Mouse (Mus musculus): ENCODE data around the gene Parpbp. TPM values are rescaled to one million over a fixed set of nuclear protein-coding genes. Genes with fewer than 3 reads are reported as not detected.
A peak's percentile ranks its signal among the peaks of the same experiment; 100 is the strongest.

Parpbp gene
- total RNA-seq (2021): under 1 TPM; 0.39 to 0.84 TPM

- intact Hi-C loops (cut with DNase I): no loop called here
- peak; percentile 82 to 84 for DNase-seq (ENCODE audit: low spot score in 2 of 2)
These were observed at the start of gene Parpbp, which contains the start of gene Nup37 for GRCm38 (mm10) chr10:88146707-88147477. Gene Parpbp, minus strand, starts transcription at chr10:88146941. Gene Nup37, plus strand, starts transcription at chr10:88146992.

GRCm38 (mm10) chr10:88167438-88168077 is 20.8 kb upstream of the Parpbp start:
- DNase-seq (ENCODE audit: low spot score in 2 of 2): no peak
- intact Hi-C loops (cut with DNase I): no loop called here

GRCm38 (mm10) chr10:88166158-88166557 is 19.4 kb upstream of the Parpbp start:
- DNase-seq (ENCODE audit: low spot score in 2 of 2): no peak
- intact Hi-C loops (cut with DNase I): no loop called here

- DNase-seq (ENCODE audit: low spot score in 2 of 2): no peak
- intact Hi-C loops (cut with DNase I): no loop called here
These were observed 15.9 kb upstream of the Parpbp start for GRCm38 (mm10) chr10:88162676-88163075.

- no peak for DNase-seq (ENCODE audit: low spot score in 2 of 2)
- intact Hi-C loops (cut with DNase I): no loop called here
These were observed 15.4 kb upstream of the Parpbp start for GRCm38 (mm10) chr10:88162096-88162495.

- intact Hi-C loops (cut with DNase I): no loop called here
- no peak for DNase-seq (ENCODE audit: low spot score in 2 of 2)
These were observed 4.9 kb upstream of the Parpbp start for GRCm38 (mm10) chr10:88151658-88152057.

- intact Hi-C loops (cut with DNase I): no loop called here
- no peak for DNase-seq (ENCODE audit: low spot score in 2 of 2)
These were observed 3.6 kb upstream of the Parpbp start for GRCm38 (mm10) chr10:88150381-88150780.

GRCm38 (mm10) chr10:88146187-88146586 is 554 bp downstream of the Parpbp start:
- intact Hi-C loops (cut with DNase I): no loop called here
- no peak for DNase-seq (ENCODE audit: low spot score in 2 of 2)

- intact Hi-C loops (cut with DNase I): no loop called here
- no peak for DNase-seq (ENCODE audit: low spot score in 2 of 2)
These were observed 11.1 kb downstream of the Parpbp start for GRCm38 (mm10) chr10:88135630-88136029.

GRCm38 (mm10) chr10:88119721-88120120 is 27.0 kb downstream of the Parpbp start:
- no peak for DNase-seq (ENCODE audit: low spot score in 2 of 2)
- intact Hi-C loops (cut with DNase I): loop anchor here (10.0 kb wide), 2 partner anchors 265 to 465 kb away; partner anchors contain the start of gene Igf1

GRCm38 (mm10) chr10:88113290-88113689 is 33.5 kb downstream of the Parpbp start:
- DNase-seq (ENCODE audit: low spot score in 2 of 2): no peak
- intact Hi-C loops (cut with DNase I): loop anchor here (10.0 kb wide), 2 partner anchors 258 to 458 kb away; partner anchors contain the start of gene Igf1

GRCm38 (mm10) chr10:88106169-88106568 is 40.6 kb downstream of the Parpbp start:
- DNase-seq (ENCODE audit: low spot score in 2 of 2): no peak
- intact Hi-C loops (cut with DNase I): no loop called here

GRCm38 (mm10) chr10:88090772-88091171 is 56.0 kb downstream of the Parpbp start, which contains the start of gene Pmch:
Gene Pmch, plus strand, starts transcription at chr10:88091072.
- no peak for DNase-seq (ENCODE audit: low spot score in 2 of 2)
- intact Hi-C loops (cut with DNase I): no loop called here

- no peak for DNase-seq (ENCODE audit: low spot score in 2 of 2)
- intact Hi-C loops (cut with DNase I): no loop called here
These were observed 79.4 kb downstream of the Parpbp start for GRCm38 (mm10) chr10:88067377-88067776.

- no peak for DNase-seq (ENCODE audit: low spot score in 2 of 2)
- intact Hi-C loops (cut with DNase I): no loop called here
These were observed 81.9 kb downstream of the Parpbp start for GRCm38 (mm10) chr10:88064872-88065271.

GRCm38 (mm10) chr10:88063436-88063835 is 83.3 kb downstream of the Parpbp start:
- DNase-seq (ENCODE audit: low spot score in 2 of 2): no peak
- intact Hi-C loops (cut with DNase I): no loop called here

- intact Hi-C loops (cut with DNase I): no loop called here
These were observed 89.6 kb downstream of the Parpbp start for GRCm38 (mm10) chr10:88056950-88057649.

GRCm38 (mm10) chr10:88054233-88054985 is 92.3 kb downstream of the Parpbp start:
- intact Hi-C loops (cut with DNase I): no loop called here
- no peak for DNase-seq (ENCODE audit: low spot score in 2 of 2)

More at GRCm38 (mm10) chr10:88056950-88057649, 89.6 kb downstream of the Parpbp start:
- peak; percentile 9 to 18 for DNase-seq (ENCODE audit: low spot score in 2 of 2)

- intact Hi-C loops (cut with DNase I): no loop called here
- DNase-seq (ENCODE audit: low spot score in 2 of 2): no peak
These were observed 100.5 kb downstream of the Parpbp start for GRCm38 (mm10) chr10:88046098-88046771.
